Mouse (Mus musculus) bone marrow, adult 2 months (tissue): Measurements from ENCODE around the gene Creb3l4.

Experiments
- CTCF ChIP-seq: fragments of 200-500 bp; IDR thresholded peaks from 2 replicates; pipeline ENCODE4 v1.5.1; 2011; ENCODE audit warnings: low read length, control low read depth; ENCODE audit not compliant: control insufficient read depth, insufficient read depth
- POLR2A ChIP-seq: fragments of 200-500 bp; IDR thresholded peaks from 2 replicates; pipeline ENCODE4 v1.6.1; 2011; ENCODE audit warnings: low read depth, mild to moderate bottlenecking, control low read depth, low read length, borderline replicate concordance; ENCODE audit not compliant: control insufficient read depth

GRCm38 (mm10) chr3:90279216-90279615 is 35.9 kb upstream of the Creb3l4 start:
- TF ChIP-seq CTCF = no peak
- TF ChIP-seq POLR2A = no peak
